Mouse (Mus musculus) left cerebral cortex, postnatal 4 days (tissue): ENCODE results near the gene Jsrp1. TPM values are rescaled to one million over a fixed set of nuclear protein-coding genes. Genes with fewer than 3 reads are reported as not detected.
"Not testable (repeated sequence)": the region's sequence is repeated elsewhere in the genome, so short reads cannot be mapped to it uniquely, and the experiment has no call there.

Experiments used
- DNase-seq: peaks from one replicate; pipeline ENCODE4 v3.0.0-alpha.2; 2022
- intact Hi-C: fragments of 180-260 bp; cut with DNase I; formaldehyde crosslinking; loops from one replicate; pipeline ENCODE4 v1.15.1; 2025
- total RNA-seq, 2 experiments: library from RNA; stranded (reverse); gene quantifications; 2 replicates each; pipeline ENCODE4 v1.2.3; 2021

The Jsrp1 gene
- total RNA-seq, 2 experiments from 2014 or later, result 0.54 to 0.64 TPM

GRCm38 (mm10) chr10:80835617-80836016, 22.3 kb upstream of the Jsrp1 start:
- DNase-seq, result no peak

GRCm38 (mm10) chr10:80832818-80833217, 19.5 kb upstream of the Jsrp1 start:
- intact Hi-C loops, result no loop called here
- no peak for DNase-seq

More at GRCm38 (mm10) chr10:80835617-80836016, 22.3 kb upstream of the Jsrp1 start:
- intact Hi-C loops, result no loop called here

GRCm38 (mm10) chr10:80831136-80831535, 17.8 kb upstream of the Jsrp1 start:
- DNase-seq, result peak; percentile 52
- intact Hi-C loops, result no loop called here

GRCm38 (mm10) chr10:80829359-80830278, 16.3 kb upstream of the Jsrp1 start:
- intact Hi-C loops, result loop anchor here (5.0 kb wide), 1 partner anchor 168 kb away; no protein-coding TSS in a partner anchor
- no peak for DNase-seq

- intact Hi-C loops, result loop anchor here (5.0 kb wide), 1 partner anchor 169 kb away; no protein-coding TSS in a partner anchor
- not testable (repeated sequence) for DNase-seq
Measured at GRCm38 (mm10) chr10:80828587-80828986, 15.3 kb upstream of the Jsrp1 start.

- no peak for DNase-seq
- intact Hi-C loops, result loop anchor here (5.0 kb wide), 1 partner anchor 169 kb away; no protein-coding TSS in a partner anchor
Measured at GRCm38 (mm10) chr10:80827870-80828420, 14.6 kb upstream of the Jsrp1 start.

GRCm38 (mm10) chr10:80827063-80827869, 14.0 kb upstream of the Jsrp1 start:
- no peak for DNase-seq
- intact Hi-C loops, result loop anchor here (5.0 kb wide), 1 partner anchor 170 kb away; no protein-coding TSS in a partner anchor

- peak; percentile 98 for DNase-seq
- intact Hi-C loops, result loop anchor here (5.0 kb wide), 1 partner anchor 171 kb away; no protein-coding TSS in a partner anchor
Measured at GRCm38 (mm10) chr10:80826151-80827062, 13.1 kb upstream of the Jsrp1 start, which contains the start of gene Oaz1. Gene Oaz1, plus strand, starts transcription at chr10:80826656.

- no peak for DNase-seq
- intact Hi-C loops, result loop anchor here (5.0 kb wide), 2 partner anchors 57 to 172 kb away; no protein-coding TSS in a partner anchor
Measured at GRCm38 (mm10) chr10:80824827-80825226, 11.5 kb upstream of the Jsrp1 start.

- intact Hi-C loops, result loop anchor here (5.0 kb wide), 1 partner anchor 58 kb away; no protein-coding TSS in a partner anchor
- DNase-seq, result no peak
Measured at GRCm38 (mm10) chr10:80823847-80824643, 10.7 kb upstream of the Jsrp1 start.

- no peak for DNase-seq
- intact Hi-C loops, result loop anchor here (5.0 kb wide), 1 partner anchor 59 kb away; no protein-coding TSS in a partner anchor
Measured at GRCm38 (mm10) chr10:80823316-80823715, 10.0 kb upstream of the Jsrp1 start.

- intact Hi-C loops, result loop anchor here (5.0 kb wide), 1 partner anchor 60 kb away; no protein-coding TSS in a partner anchor
- no peak for DNase-seq
Measured at GRCm38 (mm10) chr10:80822528-80822927, 9.2 kb upstream of the Jsrp1 start.

GRCm38 (mm10) chr10:80821991-80822390, 8.7 kb upstream of the Jsrp1 start:
- intact Hi-C loops, result loop anchor here (5.0 kb wide), 1 partner anchor 60 kb away; no protein-coding TSS in a partner anchor
- DNase-seq, result no peak

GRCm38 (mm10) chr10:80819406-80819805, 6.1 kb upstream of the Jsrp1 start:
- intact Hi-C loops, result no loop called here
- DNase-seq, result no peak

- no peak for DNase-seq
- intact Hi-C loops, result no loop called here
Measured at GRCm38 (mm10) chr10:80818599-80819281, 5.4 kb upstream of the Jsrp1 start.

- DNase-seq, intact Hi-C loops: not testable (repeated sequence)
Measured at GRCm38 (mm10) chr10:80817955-80818354, 4.7 kb upstream of the Jsrp1 start.

- intact Hi-C loops, result no loop called here
- no peak for DNase-seq
Measured at GRCm38 (mm10) chr10:80817164-80817563, 3.9 kb upstream of the Jsrp1 start.

- DNase-seq, intact Hi-C loops: not testable (repeated sequence)
Measured at GRCm38 (mm10) chr10:80816303-80816702, 3.0 kb upstream of the Jsrp1 start.
